Mouse (Mus musculus) NIH3T3 (cell line): ENCODE measurements around the gene Nol3.
"Not testable (repeated sequence)": the region's sequence is repeated elsewhere in the genome, so short reads cannot be mapped to it uniquely, and the experiment has no call there.

Experiments used
- DNase-seq: peaks from one replicate; pipeline ENCODE4 v3.0.0-alpha.2; 2012; ENCODE audit warnings: low read depth

The Nol3 gene

GRCm38 (mm10) chr8:105275840-105276239, at the start of gene Nol3:
Gene Nol3, plus strand, starts transcription at chr8:105276140.
- no peak for DNase-seq

- no peak for DNase-seq
These were observed 44.2 kb upstream of the Nol3 start for GRCm38 (mm10) chr8:105231503-105232320.

- not testable (repeated sequence) for DNase-seq
These were observed 43.6 kb upstream of the Nol3 start for GRCm38 (mm10) chr8:105232321-105232693.

- DNase-seq: no peak
These were observed 42.6 kb upstream of the Nol3 start for GRCm38 (mm10) chr8:105233126-105233935.

GRCm38 (mm10) chr8:105235206-105235605, 40.7 kb upstream of the Nol3 start:
- DNase-seq: no peak

- no peak for DNase-seq
These were observed 38.3 kb upstream of the Nol3 start for GRCm38 (mm10) chr8:105237442-105238142.

GRCm38 (mm10) chr8:105241016-105241415, 34.9 kb upstream of the Nol3 start:
- no peak for DNase-seq

- DNase-seq: no peak
These were observed 24.0 kb upstream of the Nol3 start for GRCm38 (mm10) chr8:105251954-105252353.

- DNase-seq: no peak
These were observed 23.0 kb upstream of the Nol3 start for GRCm38 (mm10) chr8:105252680-105253537.

GRCm38 (mm10) chr8:105253766-105254151, 22.2 kb upstream of the Nol3 start:
- no peak for DNase-seq

GRCm38 (mm10) chr8:105254152-105254965, 21.6 kb upstream of the Nol3 start:
- peak; percentile 96 for DNase-seq

GRCm38 (mm10) chr8:105254966-105255350, 21.0 kb upstream of the Nol3 start, which contains the start of gene B3gnt9:
Gene B3gnt9, minus strand, starts transcription at chr8:105255153.
- DNase-seq: peak; percentile 89

GRCm38 (mm10) chr8:105257318-105258114, 18.4 kb upstream of the Nol3 start:
- no peak for DNase-seq

GRCm38 (mm10) chr8:105258911-105259720, 16.8 kb upstream of the Nol3 start:
- no peak for DNase-seq

- DNase-seq: no peak
These were observed 16.1 kb upstream of the Nol3 start for GRCm38 (mm10) chr8:105259721-105260320.

GRCm38 (mm10) chr8:105260371-105261099, 15.4 kb upstream of the Nol3 start:
- DNase-seq: no peak

- DNase-seq: no peak
These were observed 14.5 kb upstream of the Nol3 start for GRCm38 (mm10) chr8:105261326-105261980.
